26 mouse cellular contexts compared by ENCODE assay signal in genomic region chr12:24811230-24811629, GRCm38 (mm10). TPM values are rescaled to one million over a fixed set of nuclear protein-coding genes. Genes with fewer than 3 reads are reported as not detected.
DNase-seq lines count a peak whose midpoint lies in the region; ATAC-seq and TF ChIP-seq lines count a peak whose summit lies in the region.
"Had no signal": no experiment of that assay in that cellular context is flagged by ENCODE, and none has a peak within 500 bp of the region (broad histone marks: within the 10 kb centered on the region; RNA-seq: fewer than 3 reads in every experiment).

No protein-coding gene starts in this region.

- no peak for TF ChIP-seq EP300 in liver, postnatal 0 days (IDR thresholded peaks at IDR 0.05; ENCODE audit: low read depth)

- DNase-seq in embryo, embryonic 10 days (ENCODE audit: low spot score) = peak; percentile 24
- DNase-seq in embryo, embryonic 10.5 days (ENCODE audit: low spot score) = no peak
- DNase-seq in liver = peak; percentile 30
- no peak for DNase-seq in liver, postnatal 0 days
- no peak for DNase-seq in frontal cortex, postnatal 14 days (ENCODE audit: low spot score in 2 of 2)
- DNase-seq: cerebellum, adult 11 months; cerebellum, adult 9-11 months; gastrocnemius, adult 2 months; kidney, postnatal 4 days; lung, adult 2 months; lung, postnatal 14 days; midbrain, embryonic 14.5 days; thymus, postnatal 14 days had no signal

- no peak overlapping the region for H3K9ac ChIP-seq in liver, postnatal 0 days (replicated peaks)
- H3K9ac ChIP-seq: embryonic facial prominence, embryonic 12.5 days; forebrain, embryonic 13.5 days; heart, embryonic 15.5 days; limb, embryonic 13.5 days; neural tube, embryonic 12.5 days had no signal

- H3K4me3 ChIP-seq in liver, postnatal 0 days (ENCODE audit: low read depth, low read length) = no peak overlapping the region
- H3K4me3 ChIP-seq: embryonic facial prominence, embryonic 12.5 days; erythroblast, embryonic 14.5 days; forebrain, embryonic 13.5 days; gastrocnemius, adult 2 months; heart, embryonic 15.5 days; limb, embryonic 13.5 days; megakaryocyte, embryonic 14.5 days; neural tube, embryonic 12.5 days had no signal

- H3K27ac ChIP-seq in liver, postnatal 0 days (ENCODE audit: low read depth) = no peak overlapping the region
- H3K27ac ChIP-seq: embryonic facial prominence, embryonic 12.5 days; forebrain, embryonic 13.5 days; gastrocnemius, adult 2 months; heart, embryonic 15.5 days; hindbrain, postnatal 0 days; limb, embryonic 13.5 days; neural tube, embryonic 12.5 days; stomach, postnatal 0 days had no signal

- H3K36me3 ChIP-seq in liver, postnatal 0 days (replicated peaks; ENCODE audit: insufficient read depth, low read length) = no peaks in the 10 kb centered on the region
- H3K36me3 ChIP-seq: heart, embryonic 15.5 days; limb, embryonic 13.5 days; neural tube, embryonic 12.5 days had no signal

- WGBS in liver, postnatal 0 days (ENCODE audit: insufficient replicate concordance) = 7% methylated on average over 1 of the region's 1 CpGs

- H3K4me1 ChIP-seq in liver, postnatal 0 days (ENCODE audit: insufficient read depth) = peaks cover 3% of the 10 kb centered on the region; the same call in 1 of the 2 replicates
- H3K4me1 ChIP-seq: embryonic facial prominence, embryonic 12.5 days; forebrain, embryonic 13.5 days; limb, embryonic 13.5 days; neural tube, embryonic 12.5 days had no signal

- TF ChIP-seq CTCF in liver, postnatal 0 days (IDR thresholded peaks at IDR 0.05; ENCODE audit: low read depth) = no peak

- H3K4me2 ChIP-seq in liver, postnatal 0 days (ENCODE audit: low read depth, low read length) = no peak overlapping the region
- H3K4me2 ChIP-seq: embryonic facial prominence, embryonic 12.5 days; forebrain, embryonic 13.5 days; heart, embryonic 15.5 days; limb, embryonic 13.5 days; neural tube, embryonic 12.5 days had no signal

- no peaks in the 10 kb centered on the region for H3K9me3 ChIP-seq in liver, postnatal 0 days (ENCODE audit: low read length)
- H3K9me3 ChIP-seq: embryonic facial prominence, embryonic 12.5 days; forebrain, embryonic 13.5 days; heart, embryonic 15.5 days; neural tube, embryonic 12.5 days had no signal

- ATAC-seq in liver, postnatal 0 days = no peak
- peak; percentile 70 for ATAC-seq in erythroid progenitor cell, adult 5-6 weeks (replicated peaks; ENCODE audit: low FRiP score, poor library complexity, severe bottlenecking)
- ATAC-seq in megakaryocyte-erythroid progenitor cell, adult 5-6 weeks (replicated peaks; ENCODE audit: low FRiP score, low TSS enrichment, poor library complexity, severe bottlenecking) = peak; percentile 81
- no peak for ATAC-seq in CD4-positive, CD25-positive, alpha-beta regulatory T cell, adult 4 months
- ATAC-seq: forebrain, embryonic 13.5 days; hindbrain, postnatal 0 days; intestine, embryonic 16.5 days had no signal

- no peaks in the 10 kb centered on the region for H3K27me3 ChIP-seq in liver, postnatal 0 days (ENCODE audit: insufficient read depth, low read length)
- H3K27me3 ChIP-seq: embryonic facial prominence, embryonic 12.5 days; forebrain, embryonic 13.5 days; heart, embryonic 15.5 days; limb, embryonic 13.5 days; neural tube, embryonic 12.5 days had no signal

RNA-seq across cellular contexts. Expression of gene Mboat2, which starts 19.4 kb away (rescaled TPM):
- polyA plus RNA-seq in liver, postnatal 0 days (2015; fragmentation: Nextera tagmentation; extraction: Ambion mirVana) = 1.9 and 2.0 TPM in 2 replicates
- total RNA-seq in erythroid progenitor cell, adult 5-6 weeks (2015; ENCODE audit: low replicate concordance) = 68.1 and 117 TPM in 2 replicates
- total RNA-seq in erythroid progenitor cell, adult 5-6 weeks (2017; ENCODE audit: low replicate concordance) = 79.5 and 84.0 TPM in 2 replicates
- total RNA-seq in megakaryocyte-erythroid progenitor cell, adult 5-6 weeks (2014; fragmentation: Nextera tagmentation) = 16.7 and 19.5 TPM in 2 replicates
- total RNA-seq in megakaryocyte-erythroid progenitor cell, adult 5-6 weeks (2017) = 21.3 and 38.1 TPM in 2 replicates
- under 1 TPM; 0.15 to 0.34 TPM for polyA plus RNA-seq in CD4-positive, CD25-positive, alpha-beta regulatory T cell, adult 4 months (2017; shearing (Covaris generic))

Comparison
In these comparisons a context has a peak if more than half of its experiments do, and no peak if none do; other contexts are left out.
1. DNase-seq: peak in embryo, embryonic 10 days (single experiment) and liver (single experiment); none in embryo, embryonic 10.5 days (single experiment), liver, postnatal 0 days (single experiment) and frontal cortex, postnatal 14 days (0 of 2).
2. ATAC-seq: peak in erythroid progenitor cell, adult 5-6 weeks (single experiment) and megakaryocyte-erythroid progenitor cell, adult 5-6 weeks (single experiment); none in liver, postnatal 0 days (single experiment) and CD4-positive, CD25-positive, alpha-beta regulatory T cell, adult 4 months (single experiment).